Mouse (Mus musculus) hindbrain, embryonic 11.5 days (tissue): ENCODE measurements around the gene Slc23a2. TPM values are rescaled to one million over a fixed set of nuclear protein-coding genes. Genes with fewer than 3 reads are reported as not detected.

Experiments used
- ATAC-seq: fragments of 200-750 bp; cut with Nextera tagmentation; 2 replicates; pipeline ENCODE4 v1.8.0; 2017; ENCODE audit warnings: mild to moderate bottlenecking, moderate TSS enrichment, moderate library complexity; ENCODE audit not compliant: low FRiP score
- DNase-seq: peaks from one replicate; pipeline ENCODE4 v3.0.0-alpha.2; 2015; ENCODE audit warnings: low spot score
- H3K27ac ChIP-seq: fragments of 300-500 bp; sonication (generic); 2 replicates; pipeline ENCODE4 v1.5.1; 2014; ENCODE audit warnings: mild to moderate bottlenecking, low read depth, low read length
- H3K27me3 ChIP-seq: fragments of 300-500 bp; sonication (generic); 2 replicates; pipeline ENCODE4 v1.6.1; 2014; ENCODE audit warnings: mild to moderate bottlenecking, low read length, moderate library complexity, mixed read lengths; ENCODE audit not compliant: control insufficient read depth, insufficient read depth
- H3K36me3 ChIP-seq: fragments of 300-500 bp; sonication (generic); 2 replicates; pipeline ENCODE4 v1.6.1; 2014; ENCODE audit warnings: mild to moderate bottlenecking, low read length, moderate library complexity, mixed read lengths; ENCODE audit not compliant: control insufficient read depth, insufficient read depth
- H3K4me1 ChIP-seq: fragments of 300-500 bp; sonication (generic); replicated peaks from 2 replicates; pipeline ENCODE4 v1.6.1; 2014; ENCODE audit warnings: low read length, mixed read lengths; ENCODE audit not compliant: control insufficient read depth, insufficient read depth
- H3K4me2 ChIP-seq: fragments of 300-500 bp; sonication (generic); replicated peaks from 2 replicates; pipeline ENCODE4 v1.6.1; 2014; ENCODE audit warnings: mild to moderate bottlenecking, low read depth, low read length
- H3K4me3 ChIP-seq: fragments of 300-500 bp; sonication (generic); 2 replicates; pipeline ENCODE4 v1.5.1; 2014; ENCODE audit warnings: low read depth, low read length
- H3K9ac ChIP-seq: fragments of 300-500 bp; sonication (generic); 2 replicates; pipeline ENCODE4 v1.6.1; 2014; ENCODE audit warnings: low read depth, low read length
- H3K9me3 ChIP-seq: fragments of 300-500 bp; sonication (generic); 2 replicates; pipeline ENCODE4 v1.6.1; 2016; ENCODE audit warnings: low read length; ENCODE audit not compliant: control insufficient read depth
- WGBS: fragments of 180-500 bp; shearing (Covaris S2); extraction: QIAGEN DNeasy Blood & Tissue Kit; methylation state at CpG from one replicate; pipeline ENCODE4 v1.1.7; 2014; 5-methylcytosine and 5-hydroxymethylcytosine counted together
- polyA plus RNA-seq: library from polyadenylated mRNA; unstranded; fragments of >200 nt; fragmentation: Nextera tagmentation; extraction: Ambion mirVana; gene quantifications from 2 replicates; pipeline ENCODE4 v1.2.1, GENCODE M21; 2014

Gene Slc23a2
- polyA plus RNA-seq, 1 experiment from 2014 or later = 11.4 TPM

- DNase-seq (peak; percentile 91), ATAC-seq (peak; percentile 96)
- H3K9me3 ChIP-seq = no peaks in the 10 kb centered on the region
- H3K4me2 ChIP-seq = peak within 1 kb of the TSS; percentile 69
- H3K27ac ChIP-seq = peak within 1 kb of the TSS; percentile 91
- peak within 1 kb of the TSS; percentile 81 for H3K9ac ChIP-seq
- WGBS = under 1% methylated on average over 34 of the region's 48 CpGs
- no peaks in the 10 kb centered on the region for H3K27me3 ChIP-seq
- no peaks in the 10 kb centered on the region for H3K36me3 ChIP-seq
- H3K4me3 ChIP-seq = peak within 1 kb of the TSS; percentile 72
- H3K4me1 ChIP-seq = peaks cover 10% of the 10 kb centered on the region; the same call in 1 of the 2 replicates
Measured at GRCm38 (mm10) chr2:132029646-132030417, 115.1 kb downstream of the Slc23a2 start, which contains the start of gene Rassf2. Gene Rassf2, minus strand, starts transcription at chr2:132030258.

GRCm38 (mm10) chr2:132028894-132029605 lies 115.9 kb downstream of the Slc23a2 start:
- Histone ChIP-seq H3K27ac (peak overlapping the region; percentile 91), H3K9ac (peak overlapping the region; percentile 81), H3K4me1 (peaks cover 10% of the 10 kb centered on the region; the same call in 1 of the 2 replicates), H3K27me3 (no peaks in the 10 kb centered on the region), H3K36me3 (no peaks in the 10 kb centered on the region), H3K4me3 (peak overlapping the region; percentile 72), H3K9me3 (no peaks in the 10 kb centered on the region), H3K4me2 (peak overlapping the region; percentile 69)
- WGBS = under 1% methylated on average over 35 of the region's 36 CpGs
- ATAC-seq = peak; percentile 41
- DNase-seq = peak; percentile 64

GRCm38 (mm10) chr2:132028107-132028506 lies 116.8 kb downstream of the Slc23a2 start:
- DNase-seq (no peak), ATAC-seq (no peak)
- Histone ChIP-seq H3K27me3 (no peaks in the 10 kb centered on the region), H3K27ac (no peak overlapping the region), H3K4me3 (peak overlapping the region; percentile 72), H3K9me3 (no peaks in the 10 kb centered on the region), H3K36me3 (no peaks in the 10 kb centered on the region), H3K4me2 (peak overlapping the region; percentile 69), H3K4me1 (peaks cover 10% of the 10 kb centered on the region; the same call in 1 of the 2 replicates), H3K9ac (peak overlapping the region; percentile 81)
- WGBS = 45% methylated on average over 5 of the region's 5 CpGs

DNA sequence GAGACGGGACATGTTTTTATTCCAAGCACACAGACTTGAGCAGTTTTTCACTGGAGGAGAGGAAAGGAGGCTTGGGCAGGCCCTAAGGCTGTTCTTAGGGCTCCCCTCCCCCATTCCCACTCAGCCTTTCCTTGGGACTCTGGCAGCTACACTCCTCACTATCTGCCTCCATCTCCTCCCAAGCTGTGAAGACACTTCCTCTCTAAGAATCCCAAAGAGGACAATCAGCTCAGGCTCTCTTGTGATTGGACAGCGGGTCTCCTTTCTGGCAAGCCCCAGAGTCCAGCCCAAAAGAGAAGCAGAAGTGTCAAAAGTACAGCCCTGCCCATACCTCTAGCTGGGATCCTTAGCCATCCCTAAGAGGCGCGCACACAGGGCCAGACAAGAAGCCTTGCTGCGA lies 117.5 kb downstream of the Slc23a2 start:
- Histone ChIP-seq H3K4me1 (peaks cover 10% of the 10 kb centered on the region; the same call in 1 of the 2 replicates), H3K9ac (no peak overlapping the region), H3K4me2 (no peak overlapping the region), H3K27me3 (no peaks in the 10 kb centered on the region), H3K4me3 (no peak overlapping the region), H3K9me3 (no peaks in the 10 kb centered on the region), H3K36me3 (no peaks in the 10 kb centered on the region), H3K27ac (no peak overlapping the region)
- ATAC-seq = no peak
- DNase-seq = no peak
- 59% methylated on average over 5 of the region's 5 CpGs for WGBS

DNA sequence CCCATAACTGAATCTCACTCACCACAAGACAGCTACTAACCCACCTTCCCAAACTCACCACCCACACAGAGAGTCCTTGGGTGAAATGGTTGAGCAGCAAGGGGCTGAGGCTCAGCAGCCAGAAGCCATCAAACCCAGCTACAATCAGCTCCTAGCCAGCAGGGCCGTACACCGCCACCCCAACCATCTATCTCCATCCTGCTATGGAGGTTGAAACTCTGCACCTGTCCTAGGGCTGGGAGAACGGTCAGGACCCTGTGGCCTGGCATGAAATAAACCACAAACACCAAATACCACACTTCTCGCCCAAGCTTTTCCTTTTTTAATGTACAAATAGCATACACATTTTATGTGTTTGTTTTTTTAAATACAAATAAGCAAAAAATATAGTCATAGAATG lies 120.9 kb downstream of the Slc23a2 start:
- H3K36me3 ChIP-seq = no peaks in the 10 kb centered on the region
- ATAC-seq (no peak), DNase-seq (no peak)
- H3K4me3 ChIP-seq = no peak overlapping the region
- 87% methylated on average over 4 of the region's 4 CpGs for WGBS
- no peaks in the 10 kb centered on the region for H3K9me3 ChIP-seq
- peaks cover 5% of the 10 kb centered on the region; the same call in 1 of the 2 replicates for H3K4me1 ChIP-seq
- H3K4me2 ChIP-seq = no peak overlapping the region
- H3K27me3 ChIP-seq = no peaks in the 10 kb centered on the region
- H3K27ac ChIP-seq = no peak overlapping the region
- H3K9ac ChIP-seq = no peak overlapping the region

DNA sequence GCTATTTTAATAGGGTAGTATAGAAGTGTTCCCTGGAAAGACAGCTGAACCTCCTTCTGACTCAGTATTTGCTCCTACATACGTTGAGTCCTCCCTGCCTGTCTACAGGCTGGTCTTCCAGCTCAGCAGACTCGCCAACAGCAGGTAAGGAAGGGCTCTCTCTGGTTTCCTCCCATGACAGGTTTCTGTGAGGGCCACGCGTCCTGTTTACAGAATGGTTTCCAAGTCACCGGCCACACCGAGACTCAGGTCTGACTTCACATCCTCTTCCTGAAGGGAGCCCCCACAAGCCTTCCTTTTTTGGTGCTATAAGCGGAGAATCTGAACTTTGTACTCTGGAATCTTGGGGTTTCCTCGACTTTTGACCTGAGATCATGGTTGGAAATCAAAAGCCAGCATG lies 122.3 kb downstream of the Slc23a2 start:
- Histone ChIP-seq H3K27me3 (no peaks in the 10 kb centered on the region), H3K4me1 (no peaks in the 10 kb centered on the region), H3K9ac (no peak overlapping the region), H3K4me2 (no peak overlapping the region), H3K4me3 (no peak overlapping the region), H3K27ac (no peak overlapping the region), H3K9me3 (no peaks in the 10 kb centered on the region), H3K36me3 (peaks cover 2% of the 10 kb centered on the region; the same call in 1 of the 2 replicates)
- WGBS = 90% methylated on average over 8 of the region's 8 CpGs
- ATAC-seq = no peak
- DNase-seq = no peak

DNA sequence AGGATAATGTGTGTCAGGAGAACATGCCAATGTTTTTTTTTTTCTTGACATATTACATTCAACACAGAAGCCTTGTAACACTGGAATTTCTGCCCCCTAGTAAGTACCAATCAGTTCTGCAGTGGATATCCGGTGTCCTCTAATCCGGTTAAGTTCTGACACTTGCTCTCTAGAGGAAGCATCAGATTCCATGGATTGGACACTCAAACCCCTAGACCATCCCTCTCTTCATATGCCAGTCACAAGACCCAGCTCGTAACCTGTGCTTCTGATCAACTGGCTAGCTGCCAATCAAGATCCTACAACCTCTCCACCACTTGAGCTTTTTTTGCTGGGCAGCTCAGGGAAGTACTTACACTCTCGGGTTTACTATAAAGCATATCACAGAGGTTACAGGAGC lies 123.3 kb downstream of the Slc23a2 start:
- WGBS = 86% methylated on average over 4 of the region's 4 CpGs
- H3K4me3 ChIP-seq = no peak overlapping the region
- no peak for DNase-seq
- H3K4me2 ChIP-seq = no peak overlapping the region
- no peak overlapping the region for H3K27ac ChIP-seq
- H3K9me3 ChIP-seq = no peaks in the 10 kb centered on the region
- H3K27me3 ChIP-seq = no peaks in the 10 kb centered on the region
- H3K9ac ChIP-seq = no peak overlapping the region
- H3K4me1 ChIP-seq = no peaks in the 10 kb centered on the region
- no peak for ATAC-seq
- peaks cover 2% of the 10 kb centered on the region; the same call in 1 of the 2 replicates for H3K36me3 ChIP-seq

DNA sequence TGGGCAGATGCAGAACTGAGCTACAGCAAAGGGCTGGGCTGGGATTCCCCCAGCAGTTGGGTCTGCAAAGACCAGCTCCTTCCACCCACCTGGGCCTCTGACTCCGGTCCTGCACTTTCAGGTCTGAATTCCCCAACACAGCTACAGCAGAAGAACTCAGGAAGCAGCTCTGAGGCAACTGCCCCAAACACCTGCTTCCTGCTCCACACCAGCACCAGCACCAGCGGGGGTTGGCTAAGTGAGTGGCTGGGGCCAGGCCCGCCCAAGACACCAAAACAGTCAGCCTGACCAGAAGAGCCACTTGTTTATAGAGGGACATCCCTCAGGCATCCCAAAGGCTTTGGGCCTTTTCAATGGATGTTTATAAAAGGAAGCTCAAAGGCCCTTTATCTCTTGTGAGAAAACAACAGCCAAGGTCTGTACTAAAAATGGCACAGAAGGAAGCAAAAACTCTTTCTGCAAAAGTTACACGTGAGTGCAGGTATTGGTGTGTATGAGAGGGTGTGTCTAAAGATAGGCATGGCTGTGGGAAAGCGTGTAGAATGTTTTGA lies 123.8 kb downstream of the Slc23a2 start:
- no peak overlapping the region for H3K27ac ChIP-seq

More for the DNA sequence above, 123.8 kb downstream of the Slc23a2 start:
- Histone ChIP-seq H3K36me3 (peaks cover 2% of the 10 kb centered on the region; the same call in 1 of the 2 replicates), H3K9me3 (no peaks in the 10 kb centered on the region), H3K4me1 (no peaks in the 10 kb centered on the region), H3K4me3 (no peak overlapping the region), H3K27me3 (no peaks in the 10 kb centered on the region), H3K4me2 (no peak overlapping the region), H3K9ac (no peak overlapping the region)
- WGBS = 67% methylated on average over 5 of the region's 5 CpGs
- DNase-seq (no peak), ATAC-seq (no peak)
